Mouse (Mus musculus): Measurements from ENCODE around the gene Srrm2. TPM values are rescaled to one million over a fixed set of nuclear protein-coding genes. Genes with fewer than 3 reads are reported as not detected.
"Not testable (repeated sequence)": the region's sequence is repeated elsewhere in the genome, so short reads cannot be mapped to it uniquely, and the experiment has no call there.

Gene Srrm2
- total and polyA plus RNA-seq, 2 experiments from 2014 or later, result 85.9 to 196 TPM

- Histone ChIP-seq H3K27ac (ENCODE audit: low read depth) (peak overlapping the region; percentile 80), H3K9ac (replicated peaks; ENCODE audit: low read depth, low read length) (peak overlapping the region; percentile 83), H3K4me2 (ENCODE audit: low read depth, low read length) (peak overlapping the region; percentile 80), H3K4me3 (ENCODE audit: low read depth, low read length) (peak overlapping the region; percentile 81), H3K27me3 (ENCODE audit: control insufficient read depth, insufficient read depth, low read length) (no peaks in the 10 kb centered on the region), H3K9me3 (replicated peaks; ENCODE audit: control insufficient read depth, low read length) (no peaks in the 10 kb centered on the region), H3K36me3 (replicated peaks; ENCODE audit: control insufficient read depth, insufficient read depth, low read length) (no peaks in the 10 kb centered on the region), H3K4me1 (ENCODE audit: control insufficient read depth, insufficient read depth) (peaks cover 13% of the 10 kb centered on the region)
- WGBS, result under 1% methylated on average over 19 of the region's 19 CpGs
- peak; percentile 28 for ATAC-seq (ENCODE audit: insufficient read depth, low read depth)
- peak; percentile 16 for DNase-seq (ENCODE audit: low spot score)
- no peak for TF ChIP-seq EP300 (IDR thresholded peaks at IDR 0.05; ENCODE audit: low read depth)
- no peak for TF ChIP-seq CTCF (IDR thresholded peaks at IDR 0.05; ENCODE audit: low read depth)
These were observed 19.4 kb upstream of the Srrm2 start for GRCm38 (mm10) chr17:23770896-23771283.

- peaks cover 13% of the 10 kb centered on the region for H3K4me1 ChIP-seq (ENCODE audit: control insufficient read depth, insufficient read depth)
- H3K27me3 ChIP-seq (ENCODE audit: control insufficient read depth, insufficient read depth, low read length), result no peaks in the 10 kb centered on the region
- peak within 1 kb of the TSS; percentile 83 for H3K9ac ChIP-seq (replicated peaks; ENCODE audit: low read depth, low read length)
- peak; percentile 97 for ATAC-seq (ENCODE audit: insufficient read depth, low read depth)
- peak within 1 kb of the TSS; percentile 80 for H3K4me2 ChIP-seq (ENCODE audit: low read depth, low read length)
- no peak for TF ChIP-seq CTCF (IDR thresholded peaks at IDR 0.05; ENCODE audit: low read depth)
- TF ChIP-seq EP300 (IDR thresholded peaks at IDR 0.05; ENCODE audit: low read depth), result peak; percentile 85
- H3K27ac ChIP-seq (ENCODE audit: low read depth), result peak within 1 kb of the TSS; percentile 80
- no peaks in the 10 kb centered on the region for H3K9me3 ChIP-seq (replicated peaks; ENCODE audit: control insufficient read depth, low read length)
- H3K36me3 ChIP-seq (replicated peaks; ENCODE audit: control insufficient read depth, insufficient read depth, low read length), result no peaks in the 10 kb centered on the region
- H3K4me3 ChIP-seq (ENCODE audit: low read depth, low read length), result peak within 1 kb of the TSS; percentile 81
- 4% methylated on average over 50 of the region's 58 CpGs for WGBS
- DNase-seq (ENCODE audit: low spot score), result peak; percentile 98
These were observed 18.8 kb upstream of the Srrm2 start, which contains the start of gene Flywch1 for GRCm38 (mm10) chr17:23771284-23772218. TSS of gene Flywch1 (minus strand) at chr17:23771602.

DNA sequence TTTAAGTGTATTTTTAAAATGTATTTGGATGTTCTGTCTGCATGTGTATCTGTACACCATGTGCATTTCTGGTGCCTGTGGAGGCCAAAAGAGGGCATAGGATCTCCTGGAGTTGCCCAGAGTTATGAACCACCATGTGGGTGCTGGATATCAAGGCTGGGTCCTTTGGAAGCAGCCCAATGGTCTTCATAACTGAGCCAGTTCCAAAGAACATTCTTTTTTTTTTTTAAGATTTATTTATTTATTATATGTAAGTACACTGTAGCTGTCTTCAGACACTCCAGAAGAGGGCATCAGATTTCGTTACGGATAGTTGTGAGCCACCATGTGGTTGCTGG lies 18.1 kb upstream of the Srrm2 start:
- not testable (repeated sequence) for H3K4me2 ChIP-seq (ENCODE audit: low read depth, low read length)
- WGBS, result 72% methylated on average over 2 of the region's 2 CpGs

DNA sequence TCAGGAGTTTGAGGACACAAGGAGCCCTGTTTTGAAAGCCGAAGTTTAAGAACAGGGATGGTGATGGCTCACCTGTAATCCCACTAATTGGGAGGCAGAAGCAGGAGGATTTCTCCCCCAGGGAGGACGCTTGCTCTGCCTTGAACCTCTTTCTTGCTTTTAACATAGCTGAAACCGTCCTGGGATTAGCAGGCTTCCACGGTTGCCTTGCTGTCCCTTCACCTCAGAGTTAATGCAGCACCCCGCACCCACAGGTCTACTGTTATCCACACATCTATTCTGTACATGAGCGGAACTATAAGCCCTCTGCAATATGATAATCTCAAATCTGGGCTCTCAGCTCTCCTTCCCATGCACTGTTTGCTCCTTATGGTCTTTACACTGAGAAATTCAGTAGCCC lies 16.7 kb upstream of the Srrm2 start:
- peaks cover 13% of the 10 kb centered on the region for H3K4me1 ChIP-seq (ENCODE audit: control insufficient read depth, insufficient read depth)
- H3K9ac ChIP-seq (replicated peaks; ENCODE audit: low read depth, low read length), result no peak overlapping the region
- H3K36me3 ChIP-seq (replicated peaks; ENCODE audit: control insufficient read depth, insufficient read depth, low read length), result no peaks in the 10 kb centered on the region
- H3K27me3 ChIP-seq (ENCODE audit: control insufficient read depth, insufficient read depth, low read length), result no peaks in the 10 kb centered on the region
- H3K4me2 ChIP-seq (ENCODE audit: low read depth, low read length), result no peak overlapping the region
- 63% methylated on average over 6 of the region's 6 CpGs for WGBS
- ATAC-seq (ENCODE audit: insufficient read depth, low read depth) (no peak), DNase-seq (ENCODE audit: low spot score) (no peak)
- H3K27ac ChIP-seq (ENCODE audit: low read depth), result no peak overlapping the region
- no peak for TF ChIP-seq CTCF (IDR thresholded peaks at IDR 0.05; ENCODE audit: low read depth)
- no peak for TF ChIP-seq EP300 (IDR thresholded peaks at IDR 0.05; ENCODE audit: low read depth)
- H3K9me3 ChIP-seq (replicated peaks; ENCODE audit: control insufficient read depth, low read length), result no peaks in the 10 kb centered on the region
- no peak overlapping the region for H3K4me3 ChIP-seq (ENCODE audit: low read depth, low read length)

More for the DNA sequence above, 18.1 kb upstream of the Srrm2 start:
- not testable (repeated sequence) for ATAC-seq (ENCODE audit: insufficient read depth, low read depth); H3K4me3 ChIP-seq (ENCODE audit: low read depth, low read length); H3K9ac ChIP-seq (replicated peaks; ENCODE audit: low read depth, low read length); H3K27ac ChIP-seq (ENCODE audit: low read depth); H3K36me3 ChIP-seq (replicated peaks; ENCODE audit: control insufficient read depth, insufficient read depth, low read length); H3K9me3 ChIP-seq (replicated peaks; ENCODE audit: control insufficient read depth, low read length); H3K27me3 ChIP-seq (ENCODE audit: control insufficient read depth, insufficient read depth, low read length); DNase-seq (ENCODE audit: low spot score)
- H3K4me1 ChIP-seq (ENCODE audit: control insufficient read depth, insufficient read depth), result peaks cover 13% of the 10 kb centered on the region

- no peaks in the 10 kb centered on the region for H3K36me3 ChIP-seq (replicated peaks; ENCODE audit: control insufficient read depth, insufficient read depth, low read length)
- no peak overlapping the region for H3K4me3 ChIP-seq (ENCODE audit: low read depth, low read length)
- ATAC-seq (ENCODE audit: insufficient read depth, low read depth), result peak; percentile 45
- WGBS, result 4% methylated on average over 12 of the region's 12 CpGs
- TF ChIP-seq EP300 (IDR thresholded peaks at IDR 0.05; ENCODE audit: low read depth), result no peak
- TF ChIP-seq CTCF (IDR thresholded peaks at IDR 0.05; ENCODE audit: low read depth), result peak; percentile 81
- no peaks in the 10 kb centered on the region for H3K27me3 ChIP-seq (ENCODE audit: control insufficient read depth, insufficient read depth, low read length)
- no peaks in the 10 kb centered on the region for H3K9me3 ChIP-seq (replicated peaks; ENCODE audit: control insufficient read depth, low read length)
- no peak overlapping the region for H3K9ac ChIP-seq (replicated peaks; ENCODE audit: low read depth, low read length)
- no peak overlapping the region for H3K27ac ChIP-seq (ENCODE audit: low read depth)
- DNase-seq (ENCODE audit: low spot score), result peak; percentile 81
- peaks cover 13% of the 10 kb centered on the region for H3K4me1 ChIP-seq (ENCODE audit: control insufficient read depth, insufficient read depth)
- H3K4me2 ChIP-seq (ENCODE audit: low read depth, low read length), result no peak overlapping the region
These were observed 16.2 kb upstream of the Srrm2 start for GRCm38 (mm10) chr17:23774090-23774489.

Data from heart, postnatal 0 days (tissue).